Mouse (Mus musculus) heart, adult 11 months (tissue): ENCODE data around the gene Cacul1.

Experiments used
- DNase-seq: peaks from one replicate; pipeline ENCODE4 v3.0.0; 2022

The Cacul1 gene

DNA sequence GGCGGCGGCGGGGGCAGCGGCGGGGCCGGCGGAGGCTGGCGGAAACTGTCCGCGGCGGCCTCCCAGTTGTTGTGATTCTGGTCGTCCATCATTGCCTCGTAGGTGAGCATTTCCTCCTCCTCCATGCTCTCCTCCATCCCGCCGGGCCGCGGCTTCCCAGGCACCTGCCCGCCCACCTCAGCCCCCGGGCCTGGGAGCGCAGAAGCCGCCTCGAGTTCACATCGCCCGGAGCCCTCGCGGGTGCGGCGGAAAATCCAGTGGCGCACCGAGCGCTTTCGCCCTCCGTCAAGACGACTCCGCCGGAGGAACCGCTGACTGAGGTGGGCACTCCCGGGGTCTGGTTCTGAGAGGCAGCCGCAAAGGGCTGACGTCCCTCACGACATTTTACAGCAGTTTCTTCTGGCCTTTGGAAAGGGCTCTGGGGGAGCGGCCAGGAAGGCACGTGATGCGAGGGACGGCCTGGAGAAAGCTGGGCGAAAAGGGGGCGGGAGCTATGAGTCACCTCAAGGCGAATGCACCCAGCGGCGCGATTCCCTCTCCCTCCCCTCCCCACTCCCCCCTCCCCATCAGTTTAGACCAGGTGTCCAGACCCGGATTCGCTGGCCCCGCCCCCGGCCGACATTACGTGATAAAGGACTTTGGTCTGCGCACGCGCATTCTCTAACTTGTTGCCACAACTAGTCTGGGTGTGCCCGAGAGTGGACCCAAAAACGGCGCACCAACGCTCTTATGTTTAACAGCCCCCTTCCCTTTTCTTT, at the start of gene Cacul1:
Gene Cacul1 (minus strand): TSS at position 444 of the 758 bp plus-strand sequence.
- DNase-seq, result peak; percentile 100

DNA sequence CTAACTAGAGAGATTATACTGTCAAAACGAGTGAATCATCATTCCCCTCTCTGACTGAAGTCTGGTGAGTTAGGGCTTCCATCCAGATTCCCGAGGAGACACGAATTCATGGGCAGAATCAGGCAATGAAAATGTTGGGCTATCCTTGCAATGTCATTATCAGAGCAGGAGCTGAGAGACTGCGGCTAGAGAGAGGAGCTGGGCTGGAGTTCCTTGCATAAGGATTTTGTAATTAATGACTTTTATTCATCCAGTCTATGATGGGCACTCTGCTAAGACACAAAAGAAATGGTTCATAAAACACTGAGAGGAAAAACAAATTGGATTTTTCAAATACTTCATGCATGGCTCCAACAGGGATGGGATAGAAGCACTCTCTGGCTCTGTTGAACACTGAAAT, 38.6 kb upstream of the Cacul1 start:
- DNase-seq, result no peak

DNA sequence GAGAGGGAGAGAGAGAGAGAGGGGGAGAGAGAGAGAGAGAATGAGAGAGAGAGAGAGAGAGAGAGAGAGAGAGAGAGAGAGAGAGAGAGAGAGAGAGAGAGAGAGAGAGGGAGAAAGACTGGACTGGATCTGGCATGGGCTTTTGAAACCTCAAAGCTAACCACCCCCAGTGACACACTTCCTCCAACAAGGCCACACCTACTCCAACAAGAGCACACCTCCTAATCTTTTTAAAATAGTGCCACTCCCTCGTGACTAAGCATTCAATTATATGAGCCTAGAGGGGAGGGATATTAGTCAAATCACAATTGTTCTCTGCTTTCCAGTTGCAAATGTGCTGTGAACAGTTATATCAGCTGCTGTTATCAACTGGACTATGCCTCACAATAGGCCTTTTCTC, 36.2 kb upstream of the Cacul1 start:
- DNase-seq, result no peak

DNA sequence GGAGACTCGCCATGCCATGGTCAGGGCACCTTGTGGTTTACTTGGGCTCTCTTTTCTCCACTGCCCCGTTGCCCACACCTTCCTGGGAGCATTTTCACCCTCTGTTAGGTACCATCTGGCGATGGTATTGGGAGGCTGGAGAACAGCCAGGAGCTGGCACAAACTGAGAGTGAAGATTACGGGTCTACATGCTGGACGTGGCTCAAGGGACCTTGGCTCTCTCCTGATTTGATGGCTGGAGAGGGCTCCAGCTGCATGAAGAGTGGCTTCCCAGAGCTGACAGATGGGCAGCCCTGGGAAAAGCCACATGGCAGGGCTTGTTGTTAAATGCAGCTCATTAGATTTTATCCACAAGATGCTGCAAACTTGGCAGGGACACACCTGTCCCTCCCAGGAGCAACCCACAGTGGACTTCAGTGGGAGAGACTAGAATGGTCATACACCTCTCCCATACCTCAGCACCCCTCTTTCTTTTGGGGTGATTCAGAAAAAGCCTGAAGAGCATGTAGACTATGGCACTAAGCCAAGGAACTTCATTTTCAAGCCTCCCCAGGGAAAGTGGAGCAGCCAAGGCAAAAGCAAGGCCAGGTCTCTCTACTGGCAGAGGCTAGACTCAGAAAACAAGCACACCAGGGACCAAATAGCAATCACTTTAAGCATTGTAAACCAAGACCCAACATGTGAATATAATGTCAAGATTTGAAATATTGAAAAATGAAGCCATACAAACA, 34.8 kb upstream of the Cacul1 start:
- DNase-seq, result peak; percentile 93

DNA sequence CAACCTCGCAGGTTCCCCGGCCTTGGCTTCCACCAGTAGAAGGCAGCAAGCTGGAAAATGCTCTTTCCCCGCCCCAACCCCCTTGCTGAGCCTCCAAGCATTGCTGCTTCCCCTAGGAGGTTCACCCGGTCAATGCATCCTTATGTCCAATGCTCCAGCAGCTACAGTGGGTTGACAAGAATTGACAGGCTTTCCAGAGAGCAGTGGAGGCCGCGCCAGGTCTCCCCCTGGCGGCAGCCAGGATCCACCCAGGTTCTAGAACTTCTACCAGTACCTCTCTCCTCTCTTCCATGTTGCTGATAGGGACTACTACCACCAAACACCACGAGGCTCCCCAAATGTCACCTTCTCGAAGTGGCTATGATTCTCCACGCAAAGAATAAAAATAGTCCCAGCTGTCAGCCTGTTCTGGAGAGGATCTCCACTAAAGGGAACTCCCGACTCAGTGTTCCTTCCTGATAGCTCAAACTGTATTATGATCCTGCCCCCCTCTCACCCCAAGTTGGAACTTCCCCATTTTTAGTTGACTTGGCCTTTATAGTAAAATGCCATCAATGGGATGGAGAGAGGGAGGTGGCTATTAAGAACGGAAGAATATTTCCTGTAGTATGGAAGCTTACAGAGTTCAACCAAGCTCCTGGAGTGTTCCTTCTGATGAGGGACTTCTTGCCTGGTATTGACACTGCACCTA, 30.8 kb upstream of the Cacul1 start:
- DNase-seq, result peak; percentile 78

DNA sequence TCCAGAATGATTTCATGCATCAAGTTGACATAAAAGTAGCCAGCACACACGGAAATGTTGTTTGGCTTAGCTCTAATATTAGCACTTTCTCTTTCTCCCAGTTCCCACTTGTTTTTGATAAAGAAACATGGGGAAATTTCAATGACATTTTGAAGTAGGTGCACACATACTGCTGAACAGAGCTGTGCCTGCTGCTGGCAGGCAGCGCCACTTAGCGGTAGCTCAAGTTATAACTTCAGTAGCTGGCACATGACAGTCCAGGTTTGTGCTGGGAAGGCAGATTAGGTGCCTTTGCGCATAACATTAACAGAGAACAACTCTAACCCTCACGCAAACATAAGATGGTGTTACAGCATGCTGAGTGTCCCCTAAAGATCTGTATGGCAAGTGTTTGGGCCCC, 27.9 kb upstream of the Cacul1 start:
- peak; percentile 60 for DNase-seq

DNA sequence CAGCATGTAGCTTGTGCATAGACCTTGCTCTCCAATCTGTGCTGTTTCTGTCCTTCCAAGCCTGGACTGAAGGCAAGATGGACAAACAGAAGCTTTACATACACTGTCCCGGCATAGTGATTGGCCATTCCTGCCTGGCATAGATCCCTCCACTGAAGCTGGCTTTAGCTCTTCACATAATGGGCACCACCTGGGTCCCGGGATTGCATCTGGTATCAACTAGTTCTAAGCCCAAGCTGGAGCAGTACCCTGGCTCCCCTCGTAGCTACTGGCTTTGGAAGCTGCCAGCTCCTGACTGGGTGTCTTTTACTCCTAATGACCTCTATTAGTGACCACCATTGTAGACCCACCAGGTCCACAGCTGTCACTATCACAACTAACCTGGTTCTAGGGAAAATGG, 22.8 kb upstream of the Cacul1 start:
- DNase-seq, result peak; percentile 71

DNA sequence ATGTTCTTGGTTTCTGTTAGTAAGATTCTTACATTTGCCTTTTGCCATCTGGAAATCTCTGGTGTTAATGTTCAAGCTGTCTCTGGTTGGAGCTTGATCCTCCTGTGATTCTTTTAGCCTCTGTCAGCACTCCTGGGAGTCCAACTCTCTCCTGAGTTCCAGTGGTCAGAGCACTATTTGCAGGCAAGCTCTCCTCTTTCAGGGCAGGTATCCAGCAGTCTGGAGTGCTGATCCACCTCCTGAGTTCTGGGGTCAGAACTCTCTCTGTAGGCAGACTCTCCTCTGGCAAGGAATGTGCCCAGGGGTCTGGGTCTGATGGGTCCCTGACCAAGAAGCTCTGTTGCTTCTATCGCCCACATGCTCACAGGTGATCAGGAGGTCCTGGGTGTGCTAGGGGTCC, 21.2 kb upstream of the Cacul1 start:
- peak; percentile 87 for DNase-seq

DNA sequence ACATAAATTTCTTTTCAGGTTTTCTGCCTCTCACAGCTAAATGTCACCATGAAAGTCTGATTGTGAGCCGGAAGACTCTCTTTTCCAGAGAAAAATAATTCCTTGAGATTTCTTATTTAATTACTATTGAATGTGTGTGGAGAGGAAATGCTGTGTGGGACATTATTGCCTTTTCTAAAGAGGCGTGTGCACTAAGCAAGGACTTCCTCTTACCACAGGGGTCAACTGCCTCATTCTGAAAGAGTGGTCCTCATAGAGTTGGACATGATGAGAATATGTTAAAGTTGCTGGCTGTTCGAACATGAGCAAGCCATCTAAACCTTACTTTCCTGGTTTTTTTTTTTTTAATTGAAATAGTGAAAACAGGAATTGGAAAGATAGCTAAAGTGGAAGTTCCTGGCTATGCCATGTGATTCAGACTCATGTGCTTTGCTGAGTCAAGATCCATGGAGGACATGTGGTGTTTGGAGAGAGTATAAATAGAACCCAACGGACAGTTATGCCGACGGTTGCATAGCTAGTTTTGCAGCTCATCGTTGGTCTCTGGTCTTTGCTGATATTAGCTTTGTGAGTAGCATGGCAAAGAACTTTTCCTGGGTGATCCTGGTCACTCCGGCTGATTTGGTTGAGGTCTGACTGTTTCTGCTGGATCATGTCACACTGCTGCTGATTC, 17.3 kb upstream of the Cacul1 start:
- peak; percentile 88 for DNase-seq

DNA sequence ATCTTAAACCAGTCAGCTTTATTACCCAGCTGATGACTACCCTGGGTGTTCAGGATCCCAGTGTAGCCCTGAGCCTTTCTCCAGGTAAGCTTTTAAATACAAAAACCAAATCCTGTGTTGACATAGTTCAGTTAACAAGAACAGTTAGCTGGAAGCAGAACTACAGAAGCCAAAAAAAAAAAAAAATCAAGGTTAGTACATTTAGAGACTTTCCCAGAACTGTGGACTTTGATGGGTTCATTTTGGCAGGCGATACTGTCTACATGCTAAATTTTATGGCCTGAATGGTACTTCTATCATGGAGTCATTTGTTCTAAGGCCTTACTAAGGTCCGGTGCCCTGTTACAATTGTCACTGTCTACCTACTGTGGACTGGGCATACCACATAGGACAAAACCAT, 8.8 kb upstream of the Cacul1 start:
- no peak for DNase-seq

DNA sequence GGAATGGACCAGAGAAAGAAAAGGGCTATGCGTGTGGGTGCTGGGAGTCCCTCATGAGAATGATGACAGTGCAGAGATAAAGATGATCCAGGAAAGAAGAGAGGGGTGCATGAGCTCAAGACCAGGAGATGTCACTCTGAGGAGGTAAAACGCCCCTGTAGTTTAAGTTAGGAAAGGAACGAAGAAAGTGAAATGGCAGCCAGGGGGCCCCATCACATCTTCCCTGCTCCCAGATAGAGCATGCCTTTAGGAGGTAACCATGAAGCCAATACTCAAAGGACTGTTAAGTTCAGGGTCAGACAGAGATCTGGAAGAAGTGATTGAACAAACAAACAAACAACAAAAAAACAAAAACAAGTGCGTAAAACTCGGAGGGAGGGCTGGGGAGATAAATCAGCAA, 5.8 kb upstream of the Cacul1 start:
- DNase-seq, result peak; percentile 27

DNA sequence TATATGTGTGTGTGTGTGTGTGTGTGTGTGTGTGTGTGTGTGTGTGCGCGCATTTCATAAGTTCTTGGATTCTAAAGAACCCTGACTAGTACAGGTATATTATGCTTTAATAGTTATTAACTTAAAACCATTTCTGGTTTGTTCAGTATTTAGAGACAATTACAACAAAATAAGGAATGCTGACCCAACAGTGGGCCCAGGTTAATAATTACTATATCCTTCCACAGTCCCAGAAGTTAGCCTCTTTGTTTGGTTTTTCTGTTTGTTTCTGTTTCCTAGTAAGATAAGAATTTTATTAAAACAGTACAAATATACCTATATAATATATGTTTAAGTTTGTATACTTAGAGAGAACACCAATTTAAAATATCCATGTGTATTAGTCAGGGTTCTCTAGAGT, 2.4 kb upstream of the Cacul1 start:
- no peak for DNase-seq

DNA sequence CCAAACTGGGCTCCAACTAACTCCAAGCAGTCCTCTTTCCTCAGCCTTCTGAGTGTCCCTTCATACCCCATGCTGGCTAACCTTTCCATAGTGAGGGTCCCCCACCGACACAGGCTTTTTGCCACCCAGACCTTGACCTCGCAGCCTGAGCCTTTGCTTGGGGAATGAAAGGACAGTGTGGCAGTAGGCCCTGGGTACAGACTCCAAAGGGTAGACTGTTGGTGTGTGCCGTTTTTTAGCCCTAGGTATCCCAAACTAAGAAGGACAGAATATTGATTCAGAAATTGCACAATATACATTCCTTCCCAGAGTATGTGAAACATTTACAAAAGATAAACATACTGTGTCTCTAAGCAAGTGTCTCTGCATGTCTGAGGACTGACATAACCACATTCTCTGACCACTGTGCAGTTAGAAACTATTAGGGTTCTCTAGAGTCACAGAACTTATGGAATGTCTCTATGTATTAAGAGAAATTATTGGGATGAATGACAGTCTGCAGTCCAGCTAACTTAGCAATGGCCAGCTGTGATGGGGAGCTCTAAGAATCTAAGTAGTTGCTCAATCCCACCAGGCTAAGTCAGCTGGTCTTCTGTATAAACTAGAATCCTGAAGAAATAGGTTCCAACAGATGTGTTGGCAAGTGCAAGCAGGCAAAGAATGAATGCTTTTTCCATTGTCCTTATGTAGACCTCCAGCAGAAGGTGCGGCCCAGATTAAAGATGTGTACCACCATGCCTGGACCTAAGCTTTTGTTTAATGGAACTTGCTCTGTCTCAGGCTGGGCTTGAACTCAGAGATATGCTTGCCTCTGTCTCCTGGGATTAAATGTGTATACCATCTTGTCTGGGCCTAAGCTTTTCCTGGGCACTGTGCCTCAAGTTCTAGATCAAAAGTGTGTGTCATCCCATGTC, 809 bp upstream of the Cacul1 start:
- peak; percentile 82 for DNase-seq

DNA sequence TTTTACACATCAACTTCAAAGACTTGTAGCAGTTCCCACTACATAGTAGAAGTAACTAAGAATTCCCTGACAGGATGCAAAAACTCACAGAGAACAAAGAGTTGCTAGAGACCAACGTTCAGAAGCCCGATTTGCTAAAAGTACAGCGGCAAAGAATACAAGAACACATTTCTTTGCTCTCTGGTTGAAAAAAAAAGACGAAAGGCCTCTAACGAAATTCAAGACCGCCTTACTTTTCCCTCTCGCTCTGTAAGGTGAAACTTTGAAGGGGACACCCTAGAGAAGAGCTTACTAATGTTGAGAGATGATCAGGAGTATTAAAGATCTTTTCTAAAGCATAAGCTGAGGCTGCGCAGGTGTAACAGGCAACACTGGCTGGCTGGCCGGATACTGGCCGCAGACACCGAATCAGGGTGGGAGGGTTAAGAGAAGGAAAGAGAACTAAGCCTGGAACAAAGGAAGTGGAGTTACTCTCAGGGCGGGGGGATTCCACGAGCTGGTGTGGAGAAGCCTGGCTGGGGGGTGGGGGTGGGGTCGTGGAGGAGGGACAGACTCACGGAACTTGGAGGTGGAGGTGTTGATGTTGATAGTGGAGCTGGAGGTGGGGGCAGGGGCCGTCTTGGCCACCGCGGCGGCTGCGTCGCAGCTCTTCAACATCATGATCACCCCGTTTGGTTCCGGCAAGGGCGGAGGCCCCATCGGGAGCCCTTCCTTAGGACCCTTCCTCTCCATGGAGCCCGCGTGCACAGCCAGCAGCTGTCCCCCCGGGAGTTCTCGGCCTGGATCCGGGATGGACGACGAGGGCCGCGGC, 849 bp downstream of the Cacul1 start:
- DNase-seq, result peak; percentile 95

DNA sequence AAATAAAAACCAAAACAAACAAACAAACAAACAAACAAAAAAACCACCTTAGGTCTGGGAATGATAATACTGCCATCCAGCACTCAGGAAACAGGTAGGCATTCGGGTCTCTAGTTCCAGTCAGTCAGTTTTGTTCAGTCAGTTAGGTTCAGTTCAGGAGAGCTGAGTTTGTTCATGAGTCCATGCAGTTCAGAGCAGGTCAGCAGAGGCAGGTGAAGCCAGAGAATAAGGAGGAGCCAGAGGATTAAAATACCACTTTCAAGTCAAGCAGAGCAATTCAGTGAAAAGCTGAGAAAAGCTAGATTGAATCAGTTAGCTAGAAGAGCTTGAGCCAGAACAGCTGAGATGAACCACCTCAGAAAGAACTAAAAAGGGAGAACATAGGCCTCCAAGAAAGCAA, 4.1 kb downstream of the Cacul1 start:
- DNase-seq, result peak; percentile 39

DNA sequence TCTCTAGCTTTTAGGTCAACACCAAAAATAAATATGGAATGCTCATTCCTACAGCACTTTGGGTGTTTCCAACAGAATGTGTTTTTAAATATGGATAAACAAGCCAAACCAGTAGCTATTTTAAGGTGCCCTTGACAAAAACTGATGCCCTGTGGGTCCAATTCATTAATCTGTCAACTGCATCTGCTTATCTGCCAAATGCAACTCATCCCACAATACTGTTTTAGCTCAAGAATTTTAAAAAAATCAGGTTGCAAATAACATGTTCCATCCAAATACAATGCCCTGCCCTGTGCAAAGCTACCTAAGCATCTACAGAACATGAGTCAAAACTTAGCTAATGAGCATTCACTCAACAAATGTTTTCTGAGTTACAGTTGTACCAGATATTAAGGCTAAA, 20.3 kb downstream of the Cacul1 start:
- no peak for DNase-seq

DNA sequence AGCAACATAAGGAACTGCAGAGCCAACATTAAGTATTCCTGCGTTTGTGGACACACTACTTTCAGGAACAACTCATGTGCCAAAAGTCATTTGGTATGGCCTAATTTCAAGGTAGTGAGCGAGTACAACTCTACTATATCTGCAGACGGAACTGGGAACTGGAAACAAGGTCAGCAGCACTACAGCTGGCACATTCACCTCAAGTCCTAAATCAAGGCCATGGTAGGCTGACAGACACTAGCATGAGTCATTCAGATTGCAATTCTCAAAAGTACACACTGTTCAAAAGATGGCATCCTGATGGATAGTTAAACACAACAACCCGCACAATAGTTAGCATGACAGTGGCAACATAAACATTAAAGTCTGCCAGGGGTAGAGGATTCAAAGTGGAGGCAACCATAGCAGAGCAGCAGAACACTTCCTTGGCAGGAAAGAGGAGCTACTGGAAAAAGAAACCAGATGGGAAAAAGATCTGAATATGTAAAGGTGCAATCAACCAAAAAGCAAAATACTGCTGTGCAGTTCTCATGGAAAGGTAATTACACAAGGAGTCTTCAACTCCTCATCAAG, 25.9 kb downstream of the Cacul1 start:
- DNase-seq, result peak; percentile 87

DNA sequence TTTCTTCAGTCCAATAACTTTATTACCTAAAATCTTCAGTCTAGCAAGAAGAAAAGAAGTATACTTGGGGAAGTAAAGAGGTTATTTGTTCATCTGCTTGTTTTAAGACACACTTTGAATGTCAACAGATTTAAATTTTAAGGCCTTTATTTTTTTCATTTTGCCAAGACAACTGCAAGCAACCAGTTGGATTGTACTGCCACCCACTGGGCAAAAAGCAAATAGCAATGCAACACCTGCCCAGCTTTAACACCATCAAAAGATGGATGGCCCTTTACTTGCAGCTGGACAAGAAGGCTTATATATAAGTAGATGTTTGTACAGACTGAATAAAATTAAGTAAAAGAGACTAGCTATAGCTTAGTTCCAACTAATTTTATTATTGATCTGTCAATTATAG, 27.3 kb downstream of the Cacul1 start:
- DNase-seq, result no peak

DNA sequence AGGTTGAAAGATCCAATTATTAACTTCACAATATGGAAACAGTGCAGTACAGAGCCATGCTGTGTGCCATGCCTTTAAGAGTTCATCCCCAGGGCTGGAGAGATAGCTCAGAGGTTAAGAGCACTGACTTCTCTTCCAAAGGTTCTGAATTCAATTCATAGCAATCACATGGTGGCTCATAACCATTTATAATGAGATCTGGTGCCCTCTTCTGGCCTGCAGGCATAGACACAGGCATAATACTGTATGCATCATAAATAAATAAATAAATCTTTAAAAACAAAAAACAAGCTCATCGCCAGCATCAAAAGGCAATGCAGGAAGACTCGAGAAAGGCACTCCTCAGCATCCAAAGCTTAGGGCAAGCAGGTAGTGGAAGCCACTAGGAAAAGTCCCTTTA, 37.5 kb downstream of the Cacul1 start:
- no peak for DNase-seq

DNA sequence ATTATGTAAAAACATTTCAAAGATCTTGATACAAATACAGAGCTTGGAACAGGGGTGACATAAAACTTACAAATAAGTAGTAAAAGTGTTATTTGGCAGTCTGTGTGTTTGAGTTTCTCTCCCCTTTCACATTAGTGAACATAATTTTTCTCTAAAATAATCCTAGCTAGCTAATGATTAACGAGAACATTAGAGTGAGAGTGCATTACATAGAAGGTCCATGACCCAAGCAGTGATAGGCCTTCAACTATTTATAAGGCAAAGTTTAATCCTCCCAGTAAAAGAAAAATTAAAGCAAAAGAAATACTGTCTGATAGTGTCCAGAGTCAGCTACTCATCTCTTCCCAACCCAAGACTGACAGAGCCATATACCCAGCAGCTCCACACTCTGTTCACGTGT, 48.9 kb downstream of the Cacul1 start:
- DNase-seq, result no peak

DNA sequence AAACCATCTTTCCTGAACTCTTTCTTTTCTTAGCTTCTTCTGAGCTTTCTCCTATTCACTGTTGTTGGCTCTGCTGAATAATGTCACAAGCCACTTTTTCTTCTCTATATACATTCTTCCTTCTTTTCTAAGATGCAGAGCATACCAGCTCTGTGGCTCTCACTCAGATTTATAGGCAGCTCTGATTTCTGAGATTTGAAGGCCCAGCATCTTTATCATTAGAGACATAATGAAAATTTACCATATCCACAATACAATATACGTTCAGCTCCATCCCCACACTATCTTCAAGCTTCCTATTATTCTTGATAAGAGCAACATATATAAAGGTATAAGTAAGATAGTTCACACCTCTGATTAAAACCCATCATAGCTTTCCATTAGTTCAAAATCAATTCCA, 50.7 kb downstream of the Cacul1 start:
- DNase-seq, result no peak
